Mouse (Mus musculus) gastrocnemius, adult 18-20 months (tissue): ENCODE results near the gene Ostm1. TPM values are rescaled to one million over a fixed set of nuclear protein-coding genes. Genes with fewer than 3 reads are reported as not detected.

Experiments used
- DNase-seq: peaks from one replicate; pipeline ENCODE4 v3.0.0; 2021; ENCODE audit warnings: low spot score
- total RNA-seq, 2 experiments: library from RNA; stranded (reverse); gene quantifications; 2 replicates each; pipeline ENCODE4 v1.2.3; 2021

The Ostm1 gene
- total RNA-seq, 2 experiments from 2014 or later, result 18.3 to 24.3 TPM

DNA sequence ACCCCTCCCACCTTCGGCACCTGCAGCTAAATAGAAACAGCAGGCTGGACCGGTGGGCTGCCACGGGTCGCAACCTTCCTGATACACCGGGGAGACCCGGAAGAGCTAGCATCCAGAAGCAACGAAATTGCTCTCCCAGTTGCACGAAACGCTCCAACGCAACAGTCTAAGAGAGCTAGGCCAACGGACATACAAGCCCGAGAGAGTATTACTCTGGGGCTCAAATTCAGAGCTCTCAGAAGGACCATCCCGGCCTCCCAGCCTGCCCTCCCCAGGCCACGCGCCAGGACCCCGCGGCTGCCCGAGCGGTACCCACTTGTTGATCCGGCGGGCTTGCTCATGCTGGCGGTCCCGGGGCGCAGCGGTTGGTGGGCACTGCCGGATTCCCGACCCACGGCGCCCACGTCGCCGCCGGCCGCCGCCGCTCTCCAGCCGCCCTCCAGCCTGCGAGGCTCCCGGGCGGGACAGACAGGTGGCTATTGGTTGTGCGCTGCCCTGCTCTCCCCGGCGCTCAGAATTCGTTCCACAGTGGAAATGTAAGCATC is 984 bp upstream of the Ostm1 start:
- no peak for DNase-seq

DNA sequence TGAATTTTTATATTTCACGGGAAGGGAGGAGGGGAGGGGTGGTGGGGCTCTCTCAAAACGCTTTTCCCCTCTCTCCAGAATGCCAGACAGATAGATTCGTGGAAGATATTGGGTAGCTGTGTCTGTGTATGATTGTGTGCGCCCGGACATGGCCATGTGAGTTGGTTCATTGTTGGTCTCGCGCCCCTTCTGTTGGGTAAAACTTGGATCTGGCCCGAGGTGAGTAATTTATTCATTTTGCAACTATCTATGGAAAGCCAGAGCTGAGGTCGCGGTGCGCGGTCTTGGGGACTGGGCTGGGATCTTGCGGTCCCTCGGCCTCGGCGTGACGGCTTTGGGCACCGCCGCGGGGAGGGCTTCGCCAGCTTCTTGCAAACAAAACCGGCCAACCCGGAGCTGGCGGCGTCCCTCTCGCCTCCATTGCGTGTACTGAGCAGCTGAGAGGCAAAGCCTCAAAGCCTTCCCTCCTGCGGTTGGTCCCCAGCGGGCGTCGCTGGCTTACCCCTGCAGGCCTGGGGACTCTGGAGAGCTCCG is 347 bp downstream of the Ostm1 start:
- no peak for DNase-seq

DNA sequence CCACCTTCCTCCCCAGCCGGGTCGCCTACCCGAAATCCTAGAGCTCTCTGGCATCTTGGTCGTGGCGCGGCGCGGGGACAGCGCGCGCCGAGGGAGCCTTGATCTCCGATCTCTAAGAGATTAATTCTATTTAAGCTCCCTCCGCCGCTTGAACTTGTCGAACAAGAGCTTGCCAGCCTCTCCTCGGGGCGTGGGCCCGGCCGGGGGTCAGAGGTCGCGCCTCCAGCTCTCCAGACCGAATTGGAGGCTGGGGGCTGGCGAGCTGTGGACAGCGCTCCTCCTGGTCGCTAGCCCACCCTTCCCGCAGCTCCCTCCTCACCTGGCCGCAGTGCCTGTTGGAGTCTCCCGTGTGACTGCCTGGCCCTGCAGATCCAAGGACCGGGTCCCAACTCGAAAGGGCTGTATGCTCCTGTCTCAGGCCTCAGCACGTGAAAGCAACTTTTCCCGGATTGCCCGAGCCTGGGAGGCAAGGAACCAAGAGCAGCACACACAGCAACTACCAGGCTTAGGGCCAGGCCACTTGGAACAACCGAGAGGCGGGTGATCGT is 888 bp downstream of the Ostm1 start:
- DNase-seq, result no peak

DNA sequence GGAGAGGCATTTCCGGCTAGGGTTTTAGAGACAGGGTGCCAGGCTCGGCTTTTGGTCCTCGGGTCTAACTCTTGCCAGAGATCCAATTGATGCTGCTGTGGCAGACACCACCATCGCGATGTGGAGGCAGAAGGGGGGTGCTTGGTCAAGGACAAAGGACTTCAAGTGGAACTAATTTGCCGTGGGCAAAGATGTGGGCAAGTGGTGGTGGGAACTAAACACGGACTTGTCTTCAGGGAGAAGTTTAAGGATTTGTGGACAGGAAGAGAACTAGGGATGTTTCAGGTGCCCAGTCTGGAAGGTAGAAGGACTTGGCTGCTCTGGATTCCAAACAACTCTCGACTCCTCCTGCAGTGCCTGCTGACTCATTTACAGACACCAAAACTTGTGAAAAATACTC is 1.5 kb downstream of the Ostm1 start:
- no peak for DNase-seq

DNA sequence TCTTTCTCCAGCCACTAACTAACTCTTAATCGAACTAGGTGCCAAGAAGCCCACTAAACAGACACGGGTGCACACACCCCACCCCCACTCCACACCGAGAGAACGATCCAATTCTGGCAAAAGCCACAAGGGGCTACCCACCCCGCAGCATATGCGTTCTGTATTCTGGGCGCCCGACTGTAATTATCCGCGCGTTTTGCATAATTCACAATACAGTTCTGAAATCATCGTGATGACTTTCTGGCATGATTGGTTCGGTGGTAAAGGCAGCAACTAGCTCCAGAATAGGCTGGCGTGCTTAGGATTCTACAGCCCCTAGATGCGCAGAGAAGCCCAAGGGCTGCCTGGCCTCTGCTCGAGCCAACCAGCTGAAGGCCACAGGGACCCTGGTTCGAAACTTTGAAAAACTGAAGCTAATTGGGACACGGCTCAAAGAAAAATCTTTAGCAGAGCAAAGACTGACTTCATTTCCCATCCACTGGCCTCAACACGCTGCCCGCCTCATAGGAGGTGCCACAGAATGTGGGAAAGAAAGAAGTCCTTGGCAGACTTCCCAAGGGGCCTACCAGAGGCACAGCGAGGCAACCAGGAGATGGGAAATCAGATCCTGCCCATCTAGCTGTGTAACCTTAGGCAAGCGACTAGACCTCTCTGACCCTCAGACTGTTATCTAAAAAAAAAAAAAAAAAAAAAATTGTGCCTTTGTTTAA is 2.1 kb downstream of the Ostm1 start:
- DNase-seq, result no peak

DNA sequence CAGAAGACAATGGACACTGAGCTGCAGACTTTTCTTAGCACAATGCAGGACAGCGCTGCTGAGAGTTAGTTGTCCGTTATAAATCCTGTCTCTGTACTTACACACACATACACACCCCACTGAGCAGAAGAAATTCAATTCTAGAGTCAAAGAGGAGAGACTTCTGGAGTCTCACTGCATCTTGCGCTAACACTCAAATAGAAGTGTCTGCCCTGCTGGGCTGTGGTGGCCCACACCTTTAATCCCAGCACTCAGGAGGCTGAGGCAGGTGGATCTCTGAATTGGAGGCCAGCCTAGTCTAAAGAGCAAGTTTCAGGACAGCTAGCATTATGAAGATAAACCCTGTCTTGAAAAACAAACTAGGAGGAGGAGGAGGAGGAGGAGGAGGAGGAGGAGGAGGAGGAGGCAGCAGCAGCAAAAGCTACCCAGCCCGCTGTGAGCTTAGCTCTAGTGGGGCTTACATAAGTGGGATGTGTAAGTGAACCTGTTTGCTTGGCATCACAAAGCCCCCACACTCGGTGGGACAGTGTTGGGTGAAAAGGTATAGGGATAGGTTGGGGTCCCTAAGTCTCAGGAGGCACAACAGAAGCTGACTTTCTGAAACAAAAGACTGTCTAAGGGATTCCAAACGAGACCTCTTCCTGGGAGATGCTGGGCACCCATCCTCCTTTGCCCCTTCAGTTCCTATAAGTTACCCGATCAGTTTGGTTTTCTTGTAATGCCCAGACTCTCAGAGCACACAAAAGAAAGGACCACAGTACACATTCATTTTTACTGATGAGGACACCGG is 4.5 kb downstream of the Ostm1 start:
- no peak for DNase-seq

DNA sequence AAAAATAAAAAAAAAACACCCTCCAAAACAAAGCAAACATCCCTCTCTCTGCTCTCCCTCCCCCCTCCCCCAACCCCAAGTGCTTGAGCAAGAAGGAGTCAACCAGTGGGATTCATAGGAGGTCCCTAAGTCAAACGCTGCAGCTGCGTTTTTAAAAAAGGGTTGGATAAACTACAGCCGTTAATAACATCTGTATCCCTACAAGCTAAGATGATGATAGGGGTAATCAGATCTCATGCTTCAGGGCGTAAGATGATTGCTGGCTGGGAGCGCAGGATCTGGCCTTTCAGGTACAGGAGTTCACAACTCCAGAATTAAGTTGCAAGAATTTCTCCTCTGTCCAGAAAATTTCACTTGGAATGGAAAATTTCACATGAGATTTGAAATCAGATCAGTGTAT is 5.9 kb downstream of the Ostm1 start:
- no peak for DNase-seq

DNA sequence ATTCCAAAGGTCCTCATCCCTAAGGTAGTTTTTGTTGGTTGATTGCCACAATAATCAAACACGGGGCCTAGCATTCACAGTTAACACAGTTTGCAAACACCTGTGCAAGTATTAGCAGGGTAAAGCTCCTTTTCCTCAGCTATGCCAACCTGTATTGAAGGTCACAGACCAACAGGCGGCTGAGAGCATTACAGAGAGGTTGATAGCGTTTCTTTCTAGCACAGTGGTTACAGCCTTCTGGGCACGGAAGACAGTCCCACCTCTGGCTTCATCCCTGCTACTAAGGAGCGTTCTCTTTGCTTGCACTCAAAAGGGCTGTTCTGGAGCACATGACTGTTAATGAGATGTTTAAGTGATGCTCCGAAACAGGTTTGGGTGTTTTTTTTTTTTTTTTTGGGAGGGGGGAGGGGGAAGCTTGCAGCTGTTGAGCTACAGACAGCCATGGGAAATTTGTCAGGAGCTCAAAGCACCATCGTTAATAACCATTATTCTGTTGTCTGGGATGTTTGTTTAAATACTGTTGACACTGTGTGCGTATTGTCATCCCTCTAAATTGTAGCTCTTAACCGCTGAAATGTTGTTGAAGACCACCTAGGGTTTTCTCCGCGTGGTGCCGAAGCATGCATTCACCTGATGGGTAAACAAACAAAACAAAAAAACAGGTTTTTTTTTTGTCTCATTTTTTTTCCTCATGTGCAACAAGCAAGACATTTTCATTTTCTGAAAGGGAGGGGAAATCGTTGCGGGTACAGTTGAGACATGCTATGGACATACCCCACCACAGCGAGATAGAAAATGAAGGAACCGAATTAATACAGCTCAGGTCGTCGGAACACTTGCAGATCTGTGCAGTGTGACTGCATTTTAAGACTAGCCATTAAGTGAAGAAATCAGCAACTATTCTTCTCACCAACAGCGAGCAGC is 6.9 kb downstream of the Ostm1 start:
- DNase-seq, result no peak

DNA sequence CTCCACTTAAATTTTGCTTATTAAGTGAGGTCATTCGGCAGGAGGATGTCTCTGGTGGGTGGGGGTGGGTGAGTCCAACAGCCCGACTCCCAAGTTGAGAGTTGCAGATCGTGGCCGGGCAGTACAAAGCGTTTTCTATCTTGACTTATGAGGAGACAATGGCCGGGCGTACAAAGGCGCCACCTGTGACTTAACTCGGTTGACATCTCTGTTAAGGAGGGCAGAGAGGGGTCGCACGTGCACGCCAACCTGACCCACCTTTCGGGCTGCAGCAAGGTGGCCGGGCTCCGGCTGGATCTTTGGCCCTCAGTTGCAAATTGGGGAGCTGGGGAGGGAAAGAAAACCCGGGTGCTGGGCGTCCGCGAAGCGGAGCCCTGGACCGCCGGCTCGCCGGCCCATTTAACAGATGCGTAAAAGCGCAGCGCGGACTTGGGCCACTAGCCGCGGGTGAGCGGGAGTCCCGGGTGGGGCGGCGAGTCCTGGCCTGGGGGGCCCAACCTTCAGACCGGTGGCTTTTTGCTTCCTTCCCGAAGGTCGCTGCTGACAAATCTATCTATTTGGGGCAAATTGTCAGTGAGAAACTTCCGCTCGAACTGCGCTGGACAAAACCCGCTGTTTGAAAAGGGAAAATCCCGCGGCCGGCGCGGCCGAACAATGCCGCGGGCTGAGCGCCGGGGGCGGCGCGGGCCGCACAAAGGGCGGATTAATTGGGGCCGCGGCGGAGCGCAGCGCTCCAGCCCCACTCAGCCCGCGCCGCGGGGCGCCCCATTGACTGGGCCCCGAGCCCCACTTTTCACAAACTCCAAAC is 7.8 kb downstream of the Ostm1 start:
- DNase-seq, result no peak

DNA sequence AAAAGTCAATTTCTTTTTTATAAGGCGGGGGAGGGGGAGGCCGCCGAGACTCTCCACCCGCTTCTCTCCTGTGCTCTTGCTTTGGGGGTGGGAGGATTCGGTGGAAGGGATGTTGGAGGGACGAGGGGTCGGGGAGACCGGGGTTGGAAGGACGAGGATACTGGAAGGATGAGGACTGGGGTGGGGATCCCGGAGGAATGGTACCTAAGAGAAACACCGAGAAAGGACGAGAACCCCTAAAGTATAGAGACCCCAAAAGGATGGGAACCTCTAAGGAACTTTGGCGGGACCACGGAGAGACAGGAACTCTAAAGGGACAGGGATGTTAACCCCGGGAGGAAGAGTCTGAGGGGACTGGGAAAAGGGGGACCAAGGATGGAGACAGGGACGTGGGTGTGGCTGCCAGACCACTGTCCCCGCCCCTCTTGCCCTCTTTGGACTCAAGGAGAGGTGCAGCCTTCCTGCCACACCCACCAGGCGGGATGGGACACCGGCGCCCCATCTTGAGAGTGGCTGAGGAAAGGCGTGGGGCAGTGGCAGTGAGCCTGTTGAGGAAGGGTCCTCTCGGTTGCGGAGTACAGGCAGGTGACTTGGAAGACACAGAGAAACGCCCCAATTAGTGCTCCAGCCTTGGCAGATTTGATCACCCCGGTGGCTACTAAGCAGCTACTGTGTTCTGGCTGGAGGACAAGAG is 8.5 kb downstream of the Ostm1 start:
- DNase-seq, result no peak

DNA sequence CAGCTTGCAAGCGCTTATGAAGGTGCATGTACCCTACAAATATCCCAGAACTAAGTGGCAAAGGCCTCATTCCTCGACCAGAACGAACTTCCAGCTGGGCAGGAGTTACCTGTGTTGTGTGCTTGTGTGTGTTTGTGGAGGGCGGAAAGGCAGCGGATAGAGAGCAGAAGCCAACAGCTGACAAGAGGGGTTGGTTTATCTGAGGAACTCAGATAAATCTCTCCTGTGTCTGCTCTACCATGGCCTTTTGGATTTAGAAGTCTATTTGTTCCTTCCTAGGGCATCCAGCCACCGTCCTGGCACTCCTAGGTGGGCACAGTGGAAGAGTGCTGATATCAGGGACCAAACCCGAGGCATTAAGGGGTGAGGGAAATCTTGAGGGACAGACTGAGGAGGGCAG is 9.6 kb downstream of the Ostm1 start:
- no peak for DNase-seq

DNA sequence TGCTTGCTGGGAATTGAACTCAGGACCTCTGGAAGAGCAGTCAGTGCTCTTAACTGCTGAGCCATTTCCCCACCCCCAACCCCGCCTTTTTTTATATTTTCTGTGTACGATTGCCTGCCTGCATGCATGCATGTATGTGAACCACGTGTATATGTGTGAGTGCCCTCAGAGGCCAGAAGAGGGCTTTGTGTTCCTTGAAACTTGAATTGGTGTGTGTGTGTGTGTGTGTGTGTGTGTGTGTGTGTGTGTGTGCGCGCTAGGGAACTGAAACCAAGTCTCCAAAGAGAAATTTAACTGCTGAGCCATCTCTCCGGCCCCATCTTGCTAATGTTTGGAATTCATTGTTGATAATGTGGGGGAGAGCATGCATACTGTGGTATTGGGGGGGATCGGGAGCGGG is 15.0 kb downstream of the Ostm1 start:
- DNase-seq, result no peak

DNA sequence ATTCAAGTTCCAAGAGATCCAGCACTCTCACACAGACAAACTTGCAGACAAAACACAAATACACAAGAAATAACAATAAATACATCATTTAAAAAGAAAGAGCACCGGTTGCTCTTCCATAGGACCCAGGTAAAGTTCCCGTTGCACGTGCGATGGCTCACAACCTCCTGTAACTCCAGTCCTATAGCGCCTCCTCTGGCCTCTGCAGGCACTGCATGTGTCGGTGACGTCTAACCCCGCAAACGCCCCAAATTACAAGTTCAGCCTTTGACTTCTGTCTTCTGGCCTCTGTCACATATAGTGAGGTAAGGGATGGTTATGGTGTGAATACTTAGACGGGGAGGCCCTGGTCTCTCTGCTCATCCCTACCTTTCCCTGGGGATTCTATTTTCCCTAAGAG is 17.9 kb downstream of the Ostm1 start:
- no peak for DNase-seq

DNA sequence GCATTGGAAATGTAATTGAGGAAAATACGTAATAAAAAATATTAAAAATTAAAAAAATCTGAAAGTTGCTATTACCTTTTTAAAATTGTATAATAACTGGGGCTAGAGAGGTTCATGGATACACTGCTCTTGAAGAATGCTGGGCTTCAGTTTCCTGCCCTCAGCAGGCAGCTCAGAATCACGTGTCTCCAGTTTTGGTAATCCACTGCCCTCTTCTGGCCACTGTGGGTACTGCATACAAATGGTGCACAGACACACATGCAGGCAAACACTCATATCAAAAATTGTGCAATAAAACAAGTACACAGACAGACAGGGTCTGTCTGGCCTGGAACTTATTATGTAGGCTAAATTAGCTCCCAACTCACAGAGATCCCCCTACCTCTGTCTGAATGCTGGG is 21.3 kb downstream of the Ostm1 start:
- no peak for DNase-seq

DNA sequence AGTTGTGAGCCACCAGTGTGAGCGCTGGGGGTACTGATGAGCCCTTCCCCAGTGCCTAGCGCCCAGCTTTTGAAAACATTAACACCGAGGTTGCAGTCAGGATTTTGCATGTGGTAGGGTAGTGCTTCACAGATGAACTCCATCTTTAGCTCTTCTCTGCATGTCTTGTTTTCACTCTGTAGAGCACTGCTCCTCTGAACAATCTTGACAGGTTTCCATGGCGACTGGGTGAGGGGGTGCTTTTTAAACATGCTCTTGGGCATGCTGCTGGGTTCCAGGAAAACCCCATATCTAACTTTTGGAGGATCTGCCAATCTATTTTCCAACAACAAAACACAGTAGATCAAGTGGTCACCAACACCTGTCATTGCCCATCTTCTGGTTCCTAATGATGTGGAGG is 23.1 kb downstream of the Ostm1 start:
- DNase-seq, result no peak

DNA sequence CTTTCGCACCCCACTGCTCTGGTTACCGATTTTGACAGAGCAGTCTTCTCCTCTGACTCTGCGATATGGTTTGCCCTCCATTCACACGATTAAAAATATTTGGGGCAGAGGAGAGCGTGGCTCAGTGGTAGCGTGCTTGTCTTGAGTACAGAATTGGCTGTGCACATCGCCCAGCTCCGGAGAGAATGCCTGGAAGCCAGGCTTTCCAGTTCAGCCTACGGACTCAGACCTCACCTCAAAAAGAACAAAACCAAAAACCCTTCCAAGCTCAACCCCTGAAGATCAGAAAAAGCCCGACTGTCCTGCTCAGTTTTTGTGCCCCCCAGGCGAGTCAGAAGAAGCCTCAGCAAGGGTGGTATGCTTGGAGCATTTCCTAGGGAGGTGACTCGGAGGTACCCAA is 29.5 kb downstream of the Ostm1 start:
- no peak for DNase-seq

DNA sequence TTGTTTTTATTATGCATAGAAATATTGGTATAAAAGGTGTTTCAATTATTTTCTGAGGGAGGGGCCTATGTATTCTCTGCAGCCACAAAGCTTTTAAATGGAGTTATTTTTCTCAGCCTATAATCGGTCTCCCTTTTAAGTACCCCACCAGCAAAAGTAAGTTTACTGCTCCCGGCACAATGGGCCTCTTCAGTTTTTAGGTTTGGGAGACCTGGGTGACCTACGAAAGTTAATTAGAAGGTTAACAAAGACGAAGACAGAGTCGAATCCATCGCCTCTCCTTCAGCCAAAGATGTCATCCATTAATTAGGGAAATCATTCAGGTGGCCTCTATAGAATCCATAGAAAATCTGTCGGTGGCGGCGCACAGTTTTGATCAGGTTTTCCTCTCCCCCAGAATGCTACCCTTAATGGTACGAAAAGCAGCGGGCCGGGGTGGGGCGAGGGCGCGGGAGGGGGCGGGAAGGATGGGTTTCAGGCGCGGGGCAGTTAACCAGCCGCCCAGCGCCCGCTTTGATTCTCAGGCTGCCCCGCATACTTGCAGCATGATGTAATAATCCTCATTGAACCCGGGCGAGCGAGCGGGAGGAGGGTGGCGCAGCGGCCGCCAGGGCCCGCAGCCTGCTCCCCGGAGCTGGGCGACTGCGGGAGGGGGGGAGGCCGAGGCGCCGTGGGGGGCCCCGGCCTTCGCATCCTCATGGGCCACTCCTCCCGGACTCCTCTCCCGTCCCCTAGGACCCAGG is 30.2 kb downstream of the Ostm1 start:
- no peak for DNase-seq

DNA sequence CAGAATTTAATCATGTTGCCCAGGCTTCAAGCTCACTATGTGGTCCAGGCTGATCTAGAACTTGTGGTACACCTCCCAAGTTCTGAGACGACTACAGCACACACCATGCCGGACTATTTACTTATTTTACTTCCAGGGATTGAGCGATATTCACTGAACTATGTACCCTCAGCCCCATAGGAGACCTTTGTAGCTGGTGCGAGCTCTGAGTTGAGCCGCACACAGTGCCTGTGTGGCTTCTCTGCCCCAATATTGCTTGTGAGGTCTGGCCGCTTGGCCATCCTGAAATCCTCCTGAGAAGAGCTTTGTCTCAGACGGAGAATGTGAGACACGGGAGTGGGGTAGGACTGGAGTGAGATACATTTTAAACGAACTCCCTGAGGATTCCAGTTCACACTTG is 31.1 kb downstream of the Ostm1 start:
- no peak for DNase-seq

DNA sequence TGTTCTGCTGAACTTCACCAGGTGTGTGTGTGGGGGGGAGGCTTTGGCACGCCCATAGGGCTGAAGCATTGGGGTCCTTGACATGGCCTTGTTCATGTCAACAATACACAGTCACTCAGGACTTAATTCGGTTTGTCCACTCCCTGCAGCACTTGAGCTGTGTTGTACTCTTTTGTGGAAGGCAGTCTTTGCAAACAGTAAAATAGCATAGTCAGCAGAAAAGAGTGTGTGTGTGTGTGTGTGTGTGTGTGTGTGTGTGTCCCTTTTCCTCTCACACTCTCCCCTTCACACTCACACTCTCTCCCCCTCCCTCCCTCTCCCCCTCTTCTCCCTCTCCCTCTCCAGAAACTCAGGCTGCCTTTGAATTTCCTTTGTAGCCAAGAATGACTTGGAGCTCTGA is 34.7 kb downstream of the Ostm1 start:
- no peak for DNase-seq
